Comparison of ENCODE assay signal across 29 mouse cellular contexts in genomic region chr11:98563921-98564414, GRCm38 (mm10). TPM values are rescaled to one million over a fixed set of nuclear protein-coding genes. Genes with fewer than 3 reads are reported as not detected.
DNase-seq lines count a peak whose midpoint lies in the region; ATAC-seq and TF ChIP-seq lines count a peak whose summit lies in the region.
"Had no signal": no experiment of that assay in that cellular context is flagged by ENCODE, and none has a peak within 500 bp of the region (broad histone marks: within the 10 kb centered on the region; RNA-seq: fewer than 3 reads in every experiment).

No protein-coding gene starts in this region.

- no peak overlapping the region for H3K4me3 ChIP-seq in midbrain, embryonic 11.5 days (ENCODE audit: low read depth, low read length)
- no peak overlapping the region for H3K4me3 ChIP-seq in midbrain, postnatal 0 days (ENCODE audit: low read depth, low read length)
- H3K4me3 ChIP-seq in small intestine, adult 2 months (ENCODE audit: low read depth, low read length), result no peak overlapping the region
- no peak overlapping the region for H3K4me3 ChIP-seq in forebrain, embryonic 11.5 days (ENCODE audit: low read depth, low read length)
- H3K4me3 ChIP-seq: embryonic facial prominence, embryonic 12.5 days; forebrain, embryonic 12.5 days; heart, embryonic 10.5 days; hindbrain, embryonic 13.5 days had no signal

- 78% methylated on average over 13 of the region's 13 CpGs for WGBS in midbrain, embryonic 11.5 days
- WGBS in midbrain, postnatal 0 days, result 79% methylated on average over 13 of the region's 13 CpGs
- WGBS in small intestine, adult 2 months, result 21% methylated on average over 13 of the region's 13 CpGs
- 75% methylated on average over 13 of the region's 13 CpGs for WGBS in forebrain, embryonic 11.5 days

- no peak overlapping the region for H3K4me2 ChIP-seq in midbrain, embryonic 11.5 days
- no peak overlapping the region for H3K4me2 ChIP-seq in midbrain, postnatal 0 days (ENCODE audit: low read depth, low read length, poor library complexity, severe bottlenecking)
- no peak overlapping the region for H3K4me2 ChIP-seq in forebrain, embryonic 11.5 days (ENCODE audit: low read depth, low read length, severe bottlenecking)
- H3K4me2 ChIP-seq: embryonic facial prominence, embryonic 12.5 days; forebrain, embryonic 12.5 days; hindbrain, embryonic 13.5 days had no signal

- intact Hi-C loops in heart, postnatal 25 days (cut with DNase I), result no loop called here

- no peak for TF ChIP-seq CTCF in midbrain, postnatal 0 days (IDR thresholded peaks at IDR 0.05)
- TF ChIP-seq CTCF in small intestine, adult 2 months (IDR thresholded peaks at IDR 0.05; ENCODE audit: extremely low read depth, insufficient read length, insufficient replicate concordance, low read depth, low read length), result no peak

- TF ChIP-seq POLR2A in small intestine, adult 2 months (IDR thresholded peaks at IDR 0.05; ENCODE audit: low read depth, low read length), result no peak

- H3K36me3 ChIP-seq in midbrain, embryonic 11.5 days (ENCODE audit: control insufficient read depth, insufficient read depth, low read length), result no peaks in the 10 kb centered on the region
- no peaks in the 10 kb centered on the region for H3K36me3 ChIP-seq in midbrain, postnatal 0 days (ENCODE audit: insufficient read depth, low read length)
- no peaks in the 10 kb centered on the region for H3K36me3 ChIP-seq in small intestine, adult 2 months (ENCODE audit: control insufficient read depth, insufficient read depth, low read length)
- no peaks in the 10 kb centered on the region for H3K36me3 ChIP-seq in forebrain, embryonic 11.5 days (ENCODE audit: control insufficient read depth, insufficient read depth, low read length)
- H3K36me3 ChIP-seq: embryonic facial prominence, embryonic 12.5 days; forebrain, embryonic 12.5 days; G1E; heart, embryonic 10.5 days; hindbrain, embryonic 13.5 days had no signal

- H3K27ac ChIP-seq in midbrain, embryonic 11.5 days (ENCODE audit: low read depth, low read length), result no peak overlapping the region
- no peak overlapping the region for H3K27ac ChIP-seq in midbrain, postnatal 0 days (ENCODE audit: low read depth, low read length)
- H3K27ac ChIP-seq in small intestine, adult 2 months (ENCODE audit: insufficient read depth, low read depth, low read length), result peak overlapping the region; percentile 83
- H3K27ac ChIP-seq in forebrain, embryonic 11.5 days (ENCODE audit: low read depth, low read length), result no peak overlapping the region
- H3K27ac ChIP-seq: embryonic facial prominence, embryonic 12.5 days; forebrain, embryonic 12.5 days; heart, embryonic 10.5 days; hindbrain, embryonic 13.5 days; hindbrain, postnatal 0 days had no signal

- no peaks in the 10 kb centered on the region; the same call in 1 of the 2 replicates for H3K27me3 ChIP-seq in midbrain, embryonic 11.5 days (ENCODE audit: control insufficient read depth, insufficient read depth, low read length)
- H3K27me3 ChIP-seq in midbrain, postnatal 0 days (ENCODE audit: insufficient read depth, low read length), result no peaks in the 10 kb centered on the region
- H3K27me3 ChIP-seq in small intestine, adult 2 months (ENCODE audit: control insufficient read depth, insufficient read depth, low read length), result no peaks in the 10 kb centered on the region
- no peaks in the 10 kb centered on the region for H3K27me3 ChIP-seq in forebrain, embryonic 11.5 days (ENCODE audit: control insufficient read depth, insufficient read depth, low read length)
- H3K27me3 ChIP-seq: embryonic facial prominence, embryonic 12.5 days; forebrain, embryonic 12.5 days; hindbrain, embryonic 13.5 days had no signal

- no peaks in the 10 kb centered on the region for H3K4me1 ChIP-seq in midbrain, embryonic 11.5 days (ENCODE audit: control insufficient read depth, insufficient read depth, low read length)
- no peaks in the 10 kb centered on the region for H3K4me1 ChIP-seq in midbrain, postnatal 0 days (ENCODE audit: insufficient read depth, low read length)
- peaks cover 23% of the 10 kb centered on the region for H3K4me1 ChIP-seq in small intestine, adult 2 months (ENCODE audit: control insufficient read depth, insufficient read depth, insufficient read length, low read length)
- no peaks in the 10 kb centered on the region; the same call in 1 of the 2 replicates for H3K4me1 ChIP-seq in forebrain, embryonic 11.5 days (replicated peaks; ENCODE audit: control insufficient read depth, insufficient read depth, low read length)
- H3K4me1 ChIP-seq: embryonic facial prominence, embryonic 12.5 days; forebrain, embryonic 12.5 days; hindbrain, embryonic 13.5 days had no signal

- DNase-seq in heart, adult 11 months, result peak; percentile 59
- no peak for DNase-seq in heart, postnatal 25 days (ENCODE audit: low spot score)
- peak; percentile 64 for DNase-seq in midbrain, embryonic 11.5 days (ENCODE audit: low spot score, missing footprints)
- DNase-seq in midbrain, postnatal 0 days (ENCODE audit: low spot score), result no peak
- no peak for DNase-seq in forebrain, embryonic 11.5 days (ENCODE audit: low spot score)
- no peak for DNase-seq in Muller cell, postnatal 12 days (ENCODE audit: inconsistent ontology term)
- DNase-seq: adrenal gland, postnatal 10 days; B cell, adult 2 months; cerebellum, adult 11 months; cerebellum, adult 8-10 months; cerebellum, postnatal 14 days; gastrocnemius, postnatal 25 days; heart, adult 18-20 months; heart, postnatal 10 days had no signal

- H3K9ac ChIP-seq in midbrain, embryonic 11.5 days (ENCODE audit: low read length), result no peak overlapping the region
- no peak overlapping the region for H3K9ac ChIP-seq in midbrain, postnatal 0 days (replicated peaks; ENCODE audit: low read length, poor library complexity, severe bottlenecking)
- H3K9ac ChIP-seq in forebrain, embryonic 11.5 days (ENCODE audit: low read length), result no peak overlapping the region
- H3K9ac ChIP-seq: embryonic facial prominence, embryonic 12.5 days; forebrain, embryonic 12.5 days; hindbrain, embryonic 13.5 days had no signal

- no peak for ATAC-seq in midbrain, embryonic 11.5 days (ENCODE audit: low FRiP score)
- no peak for ATAC-seq in midbrain, postnatal 0 days (ENCODE audit: low FRiP score)
- ATAC-seq in forebrain, embryonic 11.5 days (replicated peaks; ENCODE audit: low FRiP score), result no peak
- ATAC-seq: forebrain, embryonic 16.5 days; hindbrain, postnatal 0 days had no signal

- H3K9me3 ChIP-seq in midbrain, embryonic 11.5 days (ENCODE audit: control insufficient read depth, low read length), result no peaks in the 10 kb centered on the region
- H3K9me3 ChIP-seq in midbrain, postnatal 0 days (ENCODE audit: low read length), result no peaks in the 10 kb centered on the region
- H3K9me3 ChIP-seq in forebrain, embryonic 11.5 days (ENCODE audit: control insufficient read depth, low read length), result no peaks in the 10 kb centered on the region
- H3K9me3 ChIP-seq: embryonic facial prominence, embryonic 12.5 days; forebrain, embryonic 12.5 days; heart, embryonic 10.5 days; hindbrain, embryonic 13.5 days had no signal

RNA-seq across cellular contexts. Expression of gene Zpbp2, which starts 13.1 kb away (rescaled TPM):
- not detected for total RNA-seq in heart, postnatal 25 days (2021)
- 0.23 and 0.26 TPM in 2 replicates for polyA plus RNA-seq in midbrain, embryonic 11.5 days (2014; fragmentation: Nextera tagmentation; extraction: Ambion mirVana)
- total RNA-seq in midbrain, postnatal 0 days (2014; rRNA removed), result 0.24 TPM in 1 of 2 replicates, not detected in the other
- polyA plus RNA-seq in midbrain, postnatal 0 days (2015; fragmentation: Nextera tagmentation; extraction: Ambion mirVana), result 0.36 and 0.39 TPM in 2 replicates
- polyA plus RNA-seq in small intestine, adult 2 months (2012; rRNA removed), result not detected in 2 replicates
- 0.21 TPM in 2 replicates for polyA plus RNA-seq in forebrain, embryonic 11.5 days (2014; fragmentation: Nextera tagmentation; extraction: Ambion mirVana)
- total RNA-seq: gastrocnemius, adult 18-20 months; gastrocnemius, postnatal 25 days; heart, adult 18-20 months; heart, postnatal 10 days; hematopoietic stem cell, adult 5-6 weeks; hindbrain, postnatal 0 days had no signal
- polyA plus RNA-seq: embryonic facial prominence, embryonic 12.5 days; forebrain, embryonic 12.5 days; forebrain, embryonic 16.5 days; hindbrain, embryonic 13.5 days had no signal

RNA-seq across cellular contexts. Expression of gene Ikzf3, which starts 18.1 kb away (rescaled TPM):
- total RNA-seq in heart, postnatal 25 days (2021), result under 1 TPM; 0.44 to 0.61 TPM
- 0.07 and 0.18 TPM in 2 replicates for polyA plus RNA-seq in midbrain, embryonic 11.5 days (2014; fragmentation: Nextera tagmentation; extraction: Ambion mirVana)
- total RNA-seq in midbrain, postnatal 0 days (2014; rRNA removed), result 0.05 TPM in 1 of 2 replicates, not detected in the other
- polyA plus RNA-seq in midbrain, postnatal 0 days (2015; fragmentation: Nextera tagmentation; extraction: Ambion mirVana), result 0.16 TPM in 1 of 2 replicates, not detected in the other
- 6.6 and 9.7 TPM in 2 replicates for polyA plus RNA-seq in small intestine, adult 2 months (2012; rRNA removed)
- polyA plus RNA-seq in forebrain, embryonic 11.5 days (2014; fragmentation: Nextera tagmentation; extraction: Ambion mirVana), result 0.08 TPM in 1 of 2 replicates, not detected in the other
- total RNA-seq: hindbrain, postnatal 0 days had no signal
- polyA plus RNA-seq: forebrain, embryonic 16.5 days; heart, embryonic 14.5 days had no signal

RNA-seq across cellular contexts. Expression of gene Ormdl3, which starts 23.2 kb away (rescaled TPM):
- total RNA-seq in heart, postnatal 25 days (2021), result 10 to 100 TPM; 35.6 to 37.8 TPM
- 9.7 and 12.0 TPM in 2 replicates for polyA plus RNA-seq in midbrain, embryonic 11.5 days (2014; fragmentation: Nextera tagmentation; extraction: Ambion mirVana)
- total RNA-seq in midbrain, postnatal 0 days (2014; rRNA removed), result 104 and 115 TPM in 2 replicates
- polyA plus RNA-seq in midbrain, postnatal 0 days (2015; fragmentation: Nextera tagmentation; extraction: Ambion mirVana), result 108 and 111 TPM in 2 replicates
- 46.3 and 105 TPM in 2 replicates for polyA plus RNA-seq in small intestine, adult 2 months (2012; rRNA removed)
- 8.6 and 11.2 TPM in 2 replicates for polyA plus RNA-seq in forebrain, embryonic 11.5 days (2014; fragmentation: Nextera tagmentation; extraction: Ambion mirVana)

RNA-seq across cellular contexts. Expression of gene Lrrc3c, which starts 34.1 kb away (rescaled TPM):
- not detected for total RNA-seq in heart, postnatal 25 days (2021)
- not detected in 2 replicates for polyA plus RNA-seq in midbrain, embryonic 11.5 days (2014; fragmentation: Nextera tagmentation; extraction: Ambion mirVana)
- not detected in 2 replicates for total RNA-seq in midbrain, postnatal 0 days (2014; rRNA removed)
- not detected in 2 replicates for polyA plus RNA-seq in midbrain, postnatal 0 days (2015; fragmentation: Nextera tagmentation; extraction: Ambion mirVana)
- polyA plus RNA-seq in small intestine, adult 2 months (2012; rRNA removed), result not detected in 2 replicates
- not detected in 2 replicates for polyA plus RNA-seq in forebrain, embryonic 11.5 days (2014; fragmentation: Nextera tagmentation; extraction: Ambion mirVana)
- total RNA-seq: adrenal gland, postnatal 10 days; adrenal gland, postnatal 4 days; G1E; gastrocnemius, adult 18-20 months; gastrocnemius, postnatal 25 days; heart, adult 18-20 months; heart, postnatal 10 days; hematopoietic stem cell, adult 5-6 weeks; hindbrain, postnatal 0 days had no signal
- polyA plus RNA-seq: brain, embryonic 14.5 days; CD4-positive, CD25-positive, alpha-beta regulatory T cell, adult 4 months; cortical plate, adult 2 months; embryonic facial prominence, embryonic 12.5 days; forebrain, embryonic 12.5 days; forebrain, embryonic 16.5 days; G1E; heart, embryonic 10.5 days; heart, embryonic 14.5 days; hindbrain, embryonic 13.5 days; hindbrain, postnatal 0 days had no signal

Comparison
In these comparisons a context has a peak if more than half of its experiments do, and no peak if none do; other contexts are left out.
1. DNase-seq: peak in heart, adult 11 months (single experiment) and midbrain, embryonic 11.5 days (single experiment); none in heart, postnatal 25 days (single experiment), midbrain, postnatal 0 days (single experiment), forebrain, embryonic 11.5 days (single experiment) and Muller cell, postnatal 12 days (single experiment).